Mouse (Mus musculus) ES-E14 (cell line): Measurements from ENCODE around the gene Etv6. TPM values are rescaled to one million over a fixed set of nuclear protein-coding genes. Genes with fewer than 3 reads are reported as not detected.

Source experiments
- DNase-seq: peaks from one replicate; pipeline ENCODE4 v3.0.0-alpha.2; 2013; ENCODE audit warnings: low read depth, low spot score
- H3K27ac ChIP-seq: 2 replicates; pipeline ENCODE4 v1.5.1; 2012; ENCODE audit warnings: low read depth, mild to moderate bottlenecking, low read length, moderate library complexity, mixed read lengths; ENCODE audit not compliant: poor library complexity, insufficient read depth, severe bottlenecking
- H3K36me3 ChIP-seq: 2 replicates; pipeline ENCODE4 v1.6.1; 2012; ENCODE audit warnings: mild to moderate bottlenecking, low read length, moderate library complexity, mixed read lengths; ENCODE audit not compliant: control insufficient read depth, poor library complexity, insufficient read depth, severe bottlenecking
- H3K4me1 ChIP-seq, 2 experiments: fragments of 150-350 bp in 1 of 2; sonication (generic) in 1 of 2; 2 replicates each; pipeline ENCODE4 v1.6.1; 2012; ENCODE audit warnings: low read length in 2 of 2, mild to moderate bottlenecking in 1 of 2, mixed read lengths in 1 of 2; ENCODE audit not compliant: control insufficient read depth in 2 of 2, insufficient read depth in 2 of 2, poor library complexity in 1 of 2
- H3K4me3 ChIP-seq, 2 experiments: fragments of 150-350 bp in 1 of 2; sonication (generic) in 1 of 2; 2 replicates each; pipeline ENCODE4 v1.5.1; 2012; ENCODE audit warnings: low read length in 2 of 2, low read depth in 1 of 2, mild to moderate bottlenecking in 1 of 2, mixed read lengths in 1 of 2; ENCODE audit not compliant: insufficient read depth in 1 of 2, poor library complexity in 1 of 2, severe bottlenecking in 1 of 2
- H3K9ac ChIP-seq: 2 replicates; pipeline ENCODE4 v1.6.1; 2012; ENCODE audit warnings: low read depth, mild to moderate bottlenecking, low read length, mixed read lengths; ENCODE audit not compliant: poor library complexity, insufficient read depth, severe bottlenecking
- H3K9me3 ChIP-seq: fragments of 150-350 bp; sonication (generic); 2 replicates; pipeline ENCODE4 v1.6.1; 2012; ENCODE audit warnings: low read depth, mild to moderate bottlenecking, low read length; ENCODE audit not compliant: control insufficient read depth, insufficient read depth
- CHD2 ChIP-seq: IDR thresholded peaks from 2 replicates; pipeline ENCODE4 v1.6.1; 2014; ENCODE audit warnings: mild to moderate bottlenecking, low read depth, low read length, inconsistent platforms
- HCFC1 ChIP-seq: IDR thresholded peaks from 2 replicates; pipeline ENCODE4 v1.6.1; 2012; ENCODE audit warnings: low read length, inconsistent platforms, borderline replicate concordance; ENCODE audit not compliant: insufficient read depth
- MAFK ChIP-seq: IDR thresholded peaks from 2 replicates; pipeline ENCODE4 v1.6.1; 2014; ENCODE audit warnings: mild to moderate bottlenecking, low read depth, low read length, inconsistent platforms; ENCODE audit not compliant: insufficient read depth
- ZC3H11A ChIP-seq: IDR thresholded peaks from 2 replicates; pipeline ENCODE4 v1.6.1; 2012; ENCODE audit warnings: low read depth, mild to moderate bottlenecking, inconsistent platforms, low read length, borderline replicate concordance
- ZNF384 ChIP-seq: IDR thresholded peaks from 2 replicates; pipeline ENCODE4 v1.6.1; 2012; ENCODE audit warnings: low read depth, low read length, inconsistent platforms
- in situ Hi-C, 2 experiments: fragments of 600-800 bp; cut with MboI; formaldehyde crosslinking; loops; one replicate each; pipeline ENCODE4 v1.15.1; 2025; ENCODE audit warnings: low sequenced_read_pairs in 2 of 2, inconsistent platforms in 1 of 2; ENCODE audit not compliant: unreplicated experiment in 2 of 2
- total RNA-seq: library from RNA; depleted of rRNA; stranded (reverse); fragments of 300-350 nt; gene quantifications from 2 replicates; pipeline ENCODE4 v1.2.3, GENCODE M21; 2012

Etv6 gene
- total RNA-seq, 1 experiment, result 11.8 TPM

GRCm38 (mm10) chr6:134225564-134225963 is 190.1 kb downstream of the Etv6 start:
- H3K36me3 ChIP-seq, result peaks cover 3% of the 10 kb centered on the region; the same call in 1 of the 2 replicates

GRCm38 (mm10) chr6:134226349-134227169 is 191.1 kb downstream of the Etv6 start:
- in situ Hi-C loops, result loop anchor here in 1 of 2 experiments (25.0 kb wide), 1 partner anchor 264 kb away; no protein-coding TSS in a partner anchor
- DNase-seq, result no peak
- Histone ChIP-seq H3K36me3 (peaks cover 3% of the 10 kb centered on the region; the same call in 1 of the 2 replicates), H3K9me3 (no peaks in the 10 kb centered on the region), H3K9ac (no peak overlapping the region), H3K4me3 (no peak overlapping the region), H3K27ac (no peak overlapping the region), H3K4me1 (peaks cover 7 to 8% of the 10 kb centered on the region in 2 experiments)
- TF ChIP-seq MAFK, result no peak

More at GRCm38 (mm10) chr6:134225564-134225963, 190.1 kb downstream of the Etv6 start:
- Histone ChIP-seq H3K27ac (no peak overlapping the region), H3K4me3 (no peak overlapping the region), H3K9me3 (no peaks in the 10 kb centered on the region), H3K9ac (no peak overlapping the region), H3K4me1 (peaks cover 7 to 8% of the 10 kb centered on the region in 2 experiments)
- DNase-seq, result no peak
- in situ Hi-C loops, result loop anchor here in 1 of 2 experiments (25.0 kb wide), 1 partner anchor 263 kb away; no protein-coding TSS in a partner anchor
- TF ChIP-seq ZC3H11A (no peak), HCFC1 (no peak), ZNF384 (no peak), CHD2 (no peak), MAFK (no peak)

GRCm38 (mm10) chr6:134236311-134236710 is 200.8 kb downstream of the Etv6 start:
- no peak overlapping the region for H3K9ac ChIP-seq
- in situ Hi-C loops, result loop anchor here in 1 of 2 experiments (25.0 kb wide), 1 partner anchor 274 kb away; no protein-coding TSS in a partner anchor
- no peaks in the 10 kb centered on the region; a peak in 1 of 4 replicates for H3K4me1 ChIP-seq
- TF ChIP-seq HCFC1 (no peak), ZNF384 (no peak), CHD2 (no peak), MAFK (no peak), ZC3H11A (no peak)
- H3K9me3 ChIP-seq, result no peaks in the 10 kb centered on the region
- no peak overlapping the region for H3K27ac ChIP-seq
- H3K36me3 ChIP-seq, result no peaks in the 10 kb centered on the region; the same call in 1 of the 2 replicates
- no peak for DNase-seq
- H3K4me3 ChIP-seq, result no peak overlapping the region

GRCm38 (mm10) chr6:134238455-134238854 is 203.0 kb downstream of the Etv6 start:
- peaks cover 0 to 2% of the 10 kb centered on the region in 2 experiments; a peak in 1 of 4 replicates for H3K4me1 ChIP-seq
- no peaks in the 10 kb centered on the region for H3K9me3 ChIP-seq
- no peak overlapping the region for H3K9ac ChIP-seq
- H3K36me3 ChIP-seq, result no peaks in the 10 kb centered on the region; the same call in 1 of the 2 replicates
- H3K4me3 ChIP-seq, result no peak overlapping the region
- no peak for DNase-seq
- TF ChIP-seq ZC3H11A (no peak), CHD2 (no peak), HCFC1 (no peak), MAFK (no peak), ZNF384 (no peak)
- H3K27ac ChIP-seq, result no peak overlapping the region
- in situ Hi-C loops, result loop anchor here in 1 of 2 experiments (25.0 kb wide), 1 partner anchor 276 kb away; no protein-coding TSS in a partner anchor
